Mouse (Mus musculus) CD4-positive, CD25-positive, alpha-beta regulatory T cell (primary cell): Measurements from ENCODE around the gene Olfr1122. TPM values are rescaled to one million over a fixed set of nuclear protein-coding genes. Genes with fewer than 3 reads are reported as not detected.

ENCODE experiments used
- polyA plus RNA-seq: library from polyadenylated mRNA; unstranded; fragments of 100-300 nt; shearing (Covaris generic); gene quantifications from one replicate; pipeline ENCODE4 v1.2.1, GENCODE M21; 2017

The Olfr1122 gene
- polyA plus RNA-seq = 0.16 TPM

GRCm38 (mm10) chr2:87385549-87385948 is at the start of gene Olfr1122:
Olfr1122 (plus strand) TSS chr2:87385849.

GRCm38 (mm10) chr2:87354515-87354914 is 31.1 kb upstream of the Olfr1122 start, which contains the start of gene Olfr1120:
Olfr1120 (plus strand) TSS chr2:87354815.

GRCm38 (mm10) chr2:87369595-87369994 is 16.1 kb upstream of the Olfr1122 start, which contains the start of gene Olfr1121:
Olfr1121 (plus strand) TSS chr2:87369895.

GRCm38 (mm10) chr2:87416335-87416734 is 30.7 kb downstream of the Olfr1122 start, which contains the start of gene Olfr1123:
Olfr1123 (plus strand) TSS chr2:87416635.

GRCm38 (mm10) chr2:87429975-87430374 is 44.3 kb downstream of the Olfr1122 start, which contains the start of gene Olfr1124:
Olfr1124 (plus strand) TSS chr2:87430275.

Other genes with a start within 250 kb of the Olfr1122 start
- gene Olfr1110, start 245.5 kb upstream of the Olfr1122 start, polyA plus RNA-seq = not detected
- gene Olfr1111, start 233.2 kb upstream of the Olfr1122 start, polyA plus RNA-seq = not detected
- not detected for gene Olfr1112, start 198.1 kb upstream of the Olfr1122 start, polyA plus RNA-seq
- gene Olfr1113, start 176.9 kb upstream of the Olfr1122 start, polyA plus RNA-seq = not detected
- not detected for gene Olfr1115, start 137.8 kb upstream of the Olfr1122 start, polyA plus RNA-seq
- 0.02 TPM for gene Olfr1116, start 118.3 kb upstream of the Olfr1122 start, polyA plus RNA-seq
- not detected for gene Olfr1118, start 78.3 kb upstream of the Olfr1122 start, polyA plus RNA-seq
- 0.07 TPM for gene Olfr1120, start 31.0 kb upstream of the Olfr1122 start, polyA plus RNA-seq
- gene Olfr1121, start 16.0 kb upstream of the Olfr1122 start, polyA plus RNA-seq = not detected
- not detected for gene Olfr1123, start 30.8 kb downstream of the Olfr1122 start, polyA plus RNA-seq
- 0.19 TPM for gene Olfr1124, start 44.4 kb downstream of the Olfr1122 start, polyA plus RNA-seq
- gene Olfr1126, start 68.1 kb downstream of the Olfr1122 start, polyA plus RNA-seq = not detected
- gene Pramel7, start 111.2 kb downstream of the Olfr1122 start, polyA plus RNA-seq = not detected
- gene Pramel6, start 120.7 kb downstream of the Olfr1122 start, polyA plus RNA-seq = not detected
- gene Olfr153, start 145.9 kb downstream of the Olfr1122 start, polyA plus RNA-seq = not detected
- not detected for gene Olfr1128, start 159.7 kb downstream of the Olfr1122 start, polyA plus RNA-seq
- gene Olfr1129, start 188.1 kb downstream of the Olfr1122 start, polyA plus RNA-seq = 0.07 TPM
- not detected for gene Olfr1130, start 220.4 kb downstream of the Olfr1122 start, polyA plus RNA-seq
- gene Olfr1131, start 241.3 kb downstream of the Olfr1122 start, polyA plus RNA-seq = 0.13 TPM